Comparison of ENCODE assay signal across 15 mouse cellular contexts in the genomic region with DNA sequence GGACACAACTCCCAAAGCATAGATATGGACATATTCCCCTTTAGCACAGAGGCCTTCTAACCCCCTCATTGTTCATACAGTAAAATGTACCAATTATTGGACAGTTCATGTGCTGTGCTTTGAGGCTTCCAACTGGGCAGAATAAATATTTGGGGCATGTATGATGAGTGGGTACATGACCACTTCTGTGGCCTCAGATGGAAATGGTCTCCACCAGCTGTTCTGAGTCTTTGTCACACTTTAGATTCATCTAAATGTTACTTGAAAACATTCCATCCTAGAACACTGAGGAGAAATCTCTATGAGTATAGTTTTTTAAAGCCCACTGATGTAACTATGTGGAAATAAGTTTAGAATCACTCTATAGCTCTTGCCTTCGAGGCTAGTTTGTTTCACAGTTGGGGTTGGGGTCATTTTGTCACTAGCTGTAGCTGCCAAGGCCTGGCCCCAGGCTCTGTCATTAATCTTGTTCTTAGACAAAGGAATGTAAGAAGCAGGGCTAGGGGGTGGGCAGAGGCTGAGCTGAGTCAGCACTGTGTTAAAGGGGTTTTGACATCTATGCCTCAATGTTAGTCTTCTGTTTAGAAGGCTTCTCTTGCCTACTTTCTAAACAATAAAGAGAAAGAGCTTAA.
DNase-seq lines count a peak whose midpoint lies in the region; ATAC-seq and TF ChIP-seq lines count a peak whose summit lies in the region.
"Had no signal": no experiment of that assay in that cellular context is flagged by ENCODE, and none has a peak within 500 bp of the region (broad histone marks: within the 10 kb centered on the region; RNA-seq: fewer than 3 reads in every experiment).

No protein-coding gene starts in this region.

- H3K27ac ChIP-seq in ES-E14 (ENCODE audit: insufficient read depth, low read depth, low read length, poor library complexity, severe bottlenecking): no peak overlapping the region
- no peak overlapping the region for H3K27ac ChIP-seq in hindbrain, postnatal 0 days
- no peak overlapping the region for H3K27ac ChIP-seq in forebrain, embryonic 14.5 days (ENCODE audit: low read depth, low read length)
- H3K27ac ChIP-seq: embryonic facial prominence, embryonic 10.5 days; liver, embryonic 13.5 days; midbrain, embryonic 12.5 days; neural tube, embryonic 13.5 days had no signal

- DNase-seq in adrenal gland, postnatal 36 days: peak; percentile 1 to 8
- no peak for DNase-seq in adrenal gland, adult 18-20 months (ENCODE audit: low spot score in 2 of 2)
- DNase-seq in kidney, postnatal 4 days: peak; percentile 6 to 18
- no peak for DNase-seq in kidney, adult 18-20 months
- no peak for DNase-seq in ES-E14 (ENCODE audit: low read depth, low spot score)
- DNase-seq in hindbrain, postnatal 0 days (ENCODE audit: low spot score): peak; percentile 20
- no peak for DNase-seq in forebrain, embryonic 14.5 days (ENCODE audit: low spot score)
- DNase-seq: cerebellum, adult 2 months; liver, embryonic 13.5 days; retina, postnatal 1 day had no signal

- no peak overlapping the region for H3K4me2 ChIP-seq in hindbrain, postnatal 0 days (ENCODE audit: low read depth, low read length)
- no peak overlapping the region for H3K4me2 ChIP-seq in forebrain, embryonic 14.5 days (ENCODE audit: low read length)
- H3K4me2 ChIP-seq: heart, embryonic 12.5 days; liver, embryonic 13.5 days; midbrain, embryonic 12.5 days; neural tube, embryonic 13.5 days had no signal

- H3K27me3 ChIP-seq in hindbrain, postnatal 0 days (ENCODE audit: insufficient read depth, low read length): no peaks in the 10 kb centered on the region
- H3K27me3 ChIP-seq in forebrain, embryonic 14.5 days (replicated peaks; ENCODE audit: control insufficient read depth, insufficient read depth, low read length): no peaks in the 10 kb centered on the region
- H3K27me3 ChIP-seq: heart, embryonic 12.5 days; liver, embryonic 13.5 days; midbrain, embryonic 12.5 days; neural tube, embryonic 13.5 days had no signal

- H3K9me3 ChIP-seq in ES-E14 (ENCODE audit: control insufficient read depth, insufficient read depth, low read depth, low read length): no peaks in the 10 kb centered on the region
- no peaks in the 10 kb centered on the region for H3K9me3 ChIP-seq in hindbrain, postnatal 0 days (ENCODE audit: low read length)
- H3K9me3 ChIP-seq in forebrain, embryonic 14.5 days (replicated peaks; ENCODE audit: control insufficient read depth, low read length): no peaks in the 10 kb centered on the region
- H3K9me3 ChIP-seq: embryonic facial prominence, embryonic 10.5 days; heart, embryonic 12.5 days; liver, embryonic 13.5 days; midbrain, embryonic 12.5 days; neural tube, embryonic 13.5 days had no signal

- no peaks in the 10 kb centered on the region for H3K36me3 ChIP-seq in ES-E14 (ENCODE audit: control insufficient read depth, insufficient read depth, low read length, poor library complexity, severe bottlenecking)
- H3K36me3 ChIP-seq in hindbrain, postnatal 0 days (ENCODE audit: insufficient read depth, low read length): no peaks in the 10 kb centered on the region
- no peaks in the 10 kb centered on the region for H3K36me3 ChIP-seq in forebrain, embryonic 14.5 days (ENCODE audit: control insufficient read depth, insufficient read depth, low read length)
- H3K36me3 ChIP-seq: embryonic facial prominence, embryonic 10.5 days; heart, embryonic 12.5 days; liver, embryonic 13.5 days; midbrain, embryonic 12.5 days; neural tube, embryonic 13.5 days had no signal

- in situ Hi-C loops in ES-E14 (cut with MboI; ENCODE audit: low sequenced_read_pairs in 2 of 2, unreplicated experiment in 2 of 2): no loop called here

- no peak overlapping the region for H3K9ac ChIP-seq in ES-E14 (ENCODE audit: insufficient read depth, low read depth, low read length, poor library complexity, severe bottlenecking)
- H3K9ac ChIP-seq in hindbrain, postnatal 0 days (replicated peaks; ENCODE audit: low read length): no peak overlapping the region
- H3K9ac ChIP-seq in forebrain, embryonic 14.5 days (ENCODE audit: low read length): no peak overlapping the region
- H3K9ac ChIP-seq: heart, embryonic 12.5 days; liver, embryonic 13.5 days; midbrain, embryonic 12.5 days; neural tube, embryonic 13.5 days had no signal

- no peaks in the 10 kb centered on the region for H3K4me1 ChIP-seq in ES-E14 (ENCODE audit: control insufficient read depth in 2 of 2, insufficient read depth in 2 of 2, low read length in 2 of 2, poor library complexity in 1 of 2)
- H3K4me1 ChIP-seq in hindbrain, postnatal 0 days (ENCODE audit: insufficient read depth, low read length): no peaks in the 10 kb centered on the region
- H3K4me1 ChIP-seq in forebrain, embryonic 14.5 days (ENCODE audit: control insufficient read depth, insufficient read depth, low read length): 0 out of 2 replicates have a peak, but pooled peaks cover 7% of the 10 kb centered on the region
- H3K4me1 ChIP-seq: liver, embryonic 13.5 days; neural tube, embryonic 13.5 days had no signal

- WGBS in hindbrain, postnatal 0 days: 10% methylated on average over 1 of the region's 1 CpGs
- WGBS in forebrain, embryonic 14.5 days: 5% methylated on average over 1 of the region's 1 CpGs

- no peak overlapping the region for H3K4me3 ChIP-seq in ES-E14 (ENCODE audit: insufficient read depth in 1 of 2, low read depth in 1 of 2, low read length in 2 of 2, poor library complexity in 1 of 2, severe bottlenecking in 1 of 2)
- H3K4me3 ChIP-seq in hindbrain, postnatal 0 days (ENCODE audit: low read length): no peak overlapping the region
- no peak overlapping the region for H3K4me3 ChIP-seq in forebrain, embryonic 14.5 days (ENCODE audit: low read depth, low read length)
- H3K4me3 ChIP-seq: embryonic facial prominence, embryonic 10.5 days; heart, embryonic 12.5 days; liver, embryonic 13.5 days; midbrain, embryonic 12.5 days; neural tube, embryonic 13.5 days had no signal

- no peak for ATAC-seq in hindbrain, postnatal 0 days
- ATAC-seq in granulocyte monocyte progenitor cell, adult 5-6 weeks (replicated peaks; ENCODE audit: poor library complexity, severe bottlenecking): no peak
- no peak for ATAC-seq in forebrain, embryonic 14.5 days

- TF ChIP-seq CTCF in hindbrain, postnatal 0 days (IDR thresholded peaks at IDR 0.05; ENCODE audit: low read depth): no peak

TF ChIP-seq in ES-E14, 5 proteins besides CTCF, POLR2A, EP300 and RAD21:
- no peak for TF ChIP-seq HCFC1 (IDR thresholded peaks at IDR 0.05; ENCODE audit: borderline replicate concordance, insufficient read depth, low read length)
- no peak for TF ChIP-seq CHD2 (IDR thresholded peaks at IDR 0.05; ENCODE audit: low read depth, low read length)
- TF ChIP-seq MAFK (IDR thresholded peaks at IDR 0.05; ENCODE audit: insufficient read depth, low read depth, low read length): 0 out of 2 replicates have a peak, but pooled peaks have one; percentile 23
- no peak for TF ChIP-seq ZNF384 (IDR thresholded peaks at IDR 0.05; ENCODE audit: low read depth, low read length)
- TF ChIP-seq ZC3H11A (IDR thresholded peaks at IDR 0.05; ENCODE audit: borderline replicate concordance, low read depth, low read length): no peak

Comparison
In these comparisons a context has a peak if more than half of its experiments do, and no peak if none do; other contexts are left out.
1. DNase-seq: peak in adrenal gland, postnatal 36 days (2 of 2), kidney, postnatal 4 days (2 of 2) and hindbrain, postnatal 0 days (single experiment); none in adrenal gland, adult 18-20 months (0 of 2), kidney, adult 18-20 months (single experiment), ES-E14 (single experiment) and forebrain, embryonic 14.5 days (single experiment).